Mouse (Mus musculus) frontal cortex, adult (tissue): Measurements from ENCODE around the gene Brms1.
"Not testable (repeated sequence)": the region's sequence is repeated elsewhere in the genome, so short reads cannot be mapped to it uniquely, and the experiment has no call there.

Experiments
- ATAC-seq: cut with Nextera tagmentation; 2 replicates; pipeline ENCODE4 v1.9.2; 2017; ENCODE audit warnings: mild to moderate bottlenecking, moderate library complexity, mixed read lengths; ENCODE audit not compliant: low TSS enrichment

The Brms1 gene

GRCm38 (mm10) chr19:5062446-5062845 is 21.3 kb downstream of the Brms1 start:
- no peak for ATAC-seq

- ATAC-seq: no peak
Measured at GRCm38 (mm10) chr19:5065104-5065503, 23.9 kb downstream of the Brms1 start.

- no peak for ATAC-seq
Measured at GRCm38 (mm10) chr19:5067040-5067799, 26.1 kb downstream of the Brms1 start.

- no peak for ATAC-seq
Measured at GRCm38 (mm10) chr19:5067867-5068569, 26.9 kb downstream of the Brms1 start, which contains the start of gene Cd248. Cd248 (plus strand) TSS chr19:5068078.

GRCm38 (mm10) chr19:5068570-5069234 is 27.5 kb downstream of the Brms1 start:
- ATAC-seq: no peak

- ATAC-seq: no peak
Measured at GRCm38 (mm10) chr19:5069486-5069885, 28.3 kb downstream of the Brms1 start.

GRCm38 (mm10) chr19:5069978-5070377 is 28.8 kb downstream of the Brms1 start:
- no peak for ATAC-seq

- no peak for ATAC-seq
Measured at GRCm38 (mm10) chr19:5071077-5071476, 29.9 kb downstream of the Brms1 start.

GRCm38 (mm10) chr19:5071545-5072369 is 30.6 kb downstream of the Brms1 start:
- no peak for ATAC-seq

- ATAC-seq: no peak
Measured at GRCm38 (mm10) chr19:5072389-5073019, 31.4 kb downstream of the Brms1 start.

GRCm38 (mm10) chr19:5073028-5073427 is 31.9 kb downstream of the Brms1 start:
- ATAC-seq: no peak

GRCm38 (mm10) chr19:5073518-5073917 is 32.4 kb downstream of the Brms1 start:
- peak; percentile 61; the same call in 1 of the 2 replicates for ATAC-seq

GRCm38 (mm10) chr19:5079279-5079678 is 38.1 kb downstream of the Brms1 start:
- no peak for ATAC-seq

GRCm38 (mm10) chr19:5082005-5082404 is 40.9 kb downstream of the Brms1 start:
- ATAC-seq: no peak

GRCm38 (mm10) chr19:5082596-5082995 is 41.4 kb downstream of the Brms1 start:
- ATAC-seq: no peak

- no peak for ATAC-seq
Measured at GRCm38 (mm10) chr19:5083961-5084833, 43.0 kb downstream of the Brms1 start.

GRCm38 (mm10) chr19:5084834-5085144 is 43.6 kb downstream of the Brms1 start:
- no peak for ATAC-seq

- no peak for ATAC-seq
Measured at GRCm38 (mm10) chr19:5085145-5085863, 44.1 kb downstream of the Brms1 start, which contains the start of gene Tmem151a. Tmem151a (minus strand) TSS chr19:5085531.

GRCm38 (mm10) chr19:5086533-5086932 is 45.4 kb downstream of the Brms1 start:
- not testable (repeated sequence) for ATAC-seq
